Mouse (Mus musculus) C2C12 (cell line): ENCODE measurements at regions not wholly inside any gene's neighbourhood (a gene's known extent, or its start where the extent isn't known, plus 50 kb on each side); places are given as distances from the start of the nearest gene placed in this dataset.

ENCODE experiments used
- H3K27me3 ChIP-seq: one replicate; pipeline ENCODE4 v1.6.1; 2011; ENCODE audit not compliant: control insufficient read depth, insufficient read depth, insufficient read length
- H3K36me3 ChIP-seq: one replicate; pipeline ENCODE4 v1.6.1; 2011; ENCODE audit not compliant: control insufficient read depth, insufficient read depth
- H3K4me3 ChIP-seq: one replicate; pipeline ENCODE4 v1.5.1; 2011; ENCODE audit warnings: mild to moderate bottlenecking, control low read depth; ENCODE audit not compliant: poor library complexity, insufficient read depth, severe bottlenecking
- H3K79me2 ChIP-seq: one replicate; pipeline ENCODE4 v1.6.1; 2011; ENCODE audit not compliant: control insufficient read depth, insufficient read depth
- H3K79me3 ChIP-seq: one replicate; pipeline ENCODE4 v1.6.1; 2011; ENCODE audit warnings: low read depth, control low read depth
- H3ac ChIP-seq: one replicate; pipeline ENCODE3; 2011; ENCODE audit warnings: low read depth; ENCODE audit not compliant: control insufficient read depth, insufficient read length
- CEBPB ChIP-seq: IDR thresholded peaks from one replicate; pipeline ENCODE4 v1.6.1; 2011; ENCODE audit warnings: low read depth, mild to moderate bottlenecking, control low read depth, moderate library complexity
- CTCF ChIP-seq: IDR thresholded peaks from one replicate; pipeline ENCODE4 v1.5.1; 2011; ENCODE audit not compliant: control insufficient read depth, insufficient read depth, insufficient read length
- FOSL1 ChIP-seq: IDR thresholded peaks from one replicate; pipeline ENCODE4 v1.8.0; 2011; ENCODE audit warnings: mild to moderate bottlenecking, low read length; ENCODE audit not compliant: poor library complexity, insufficient read depth, severe bottlenecking
- MAX ChIP-seq: IDR thresholded peaks from one replicate; pipeline ENCODE4 v1.6.1; 2011; ENCODE audit warnings: mild to moderate bottlenecking, control low read depth
- MYOD1 ChIP-seq: IDR thresholded peaks from one replicate; pipeline ENCODE4 v1.6.1; 2011; ENCODE audit warnings: low read depth; ENCODE audit not compliant: control insufficient read depth, insufficient read length
- MYOG ChIP-seq: IDR thresholded peaks from one replicate; pipeline ENCODE4 v1.6.1; 2011; ENCODE audit not compliant: control insufficient read depth, insufficient read length; ENCODE audit errors: extremely low read depth
- USF1 ChIP-seq: IDR thresholded peaks from one replicate; pipeline ENCODE4 v1.6.1; 2011; ENCODE audit warnings: low read depth, mild to moderate bottlenecking, control low read depth, moderate library complexity

DNA sequence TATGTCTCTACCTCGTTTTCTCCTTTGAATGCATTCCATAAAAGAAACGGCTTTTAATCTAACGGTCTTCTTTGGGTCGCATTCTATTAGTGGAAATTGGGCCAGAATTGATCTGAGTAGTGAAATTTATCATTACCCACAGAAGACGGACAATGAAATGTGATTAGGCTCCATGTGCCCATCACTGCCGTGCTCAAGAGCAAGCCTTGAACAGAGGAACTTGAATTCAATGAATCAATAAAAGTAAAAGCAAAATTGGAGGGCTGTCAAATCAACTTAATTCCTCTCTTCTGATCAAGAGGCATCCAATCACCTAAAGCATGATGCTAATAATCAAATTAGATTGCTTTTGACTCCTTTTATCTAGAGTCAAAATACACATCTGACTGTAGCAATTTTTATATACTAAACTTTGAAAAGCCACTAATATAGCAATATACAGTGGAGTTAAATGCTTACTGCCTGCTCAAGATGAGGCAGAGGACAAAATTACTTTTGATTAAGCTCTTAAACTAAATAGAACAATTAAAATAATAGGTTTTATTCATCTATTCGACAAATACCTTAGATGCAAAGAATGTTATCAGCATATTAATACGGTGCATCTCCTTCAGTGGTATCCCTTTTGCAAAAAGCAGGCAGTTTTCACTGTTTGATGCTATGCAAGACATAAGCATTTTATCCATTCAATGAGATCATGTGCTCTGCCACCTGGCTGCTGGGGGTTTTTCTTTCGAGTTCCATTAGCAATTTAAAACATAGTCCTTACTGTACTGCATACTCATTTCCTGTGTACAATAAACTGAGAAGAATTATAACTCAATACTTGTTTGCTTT is 321.5 kb upstream of the Robo2 start:
- H3K79me2 ChIP-seq: no peaks in the 10 kb centered on the region
- TF ChIP-seq MYOD1: no peak
- no peak for TF ChIP-seq MAX
- no peak for TF ChIP-seq USF1
- no peak for TF ChIP-seq CEBPB
- TF ChIP-seq MYOG: no peak
- TF ChIP-seq CTCF: no peak
- TF ChIP-seq FOSL1: no peak
- H3K79me3 ChIP-seq: no peaks in the 10 kb centered on the region
- no peak overlapping the region for H3ac ChIP-seq
- H3K4me3 ChIP-seq: no peak overlapping the region
- no peaks in the 10 kb centered on the region for H3K27me3 ChIP-seq
- H3K36me3 ChIP-seq: no peaks in the 10 kb centered on the region

DNA sequence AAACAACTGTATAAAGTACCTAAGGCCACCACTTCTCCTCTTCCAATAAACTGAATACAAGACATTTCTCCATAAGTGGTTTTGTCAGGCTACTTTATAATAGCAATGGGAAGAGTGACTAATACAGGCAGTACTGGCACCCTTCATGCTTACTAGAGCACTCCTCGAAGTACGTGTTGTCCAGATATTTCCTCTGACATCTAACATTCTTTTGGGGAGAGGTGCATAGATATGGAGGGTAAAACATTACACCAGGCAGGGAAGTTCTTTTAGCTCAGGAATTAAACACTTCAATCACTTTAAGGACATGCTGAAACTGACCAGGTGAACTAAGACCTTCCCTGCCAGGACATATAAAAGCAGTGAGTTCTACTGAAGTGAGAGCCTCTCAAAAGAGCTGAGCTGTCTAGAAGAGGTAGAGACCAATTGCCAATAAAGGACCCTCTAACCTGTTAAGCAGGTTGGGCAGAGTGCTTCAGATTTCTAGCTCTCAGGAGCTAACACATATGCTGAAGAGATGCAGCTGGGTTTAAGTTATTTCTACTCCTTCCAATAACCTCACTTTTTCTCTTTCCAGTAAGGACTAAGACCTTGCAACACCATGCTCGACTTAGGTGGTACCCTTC is 318.7 kb upstream of the Robo2 start:
- H3K36me3 ChIP-seq: no peaks in the 10 kb centered on the region
- H3K79me2 ChIP-seq: no peaks in the 10 kb centered on the region
- no peaks in the 10 kb centered on the region for H3K79me3 ChIP-seq
- no peaks in the 10 kb centered on the region for H3K27me3 ChIP-seq
- TF ChIP-seq CEBPB (no peak), FOSL1 (no peak), MYOG (no peak), MAX (no peak), CTCF (no peak)
- no peak overlapping the region for H3K4me3 ChIP-seq
- no peak overlapping the region for H3ac ChIP-seq

DNA sequence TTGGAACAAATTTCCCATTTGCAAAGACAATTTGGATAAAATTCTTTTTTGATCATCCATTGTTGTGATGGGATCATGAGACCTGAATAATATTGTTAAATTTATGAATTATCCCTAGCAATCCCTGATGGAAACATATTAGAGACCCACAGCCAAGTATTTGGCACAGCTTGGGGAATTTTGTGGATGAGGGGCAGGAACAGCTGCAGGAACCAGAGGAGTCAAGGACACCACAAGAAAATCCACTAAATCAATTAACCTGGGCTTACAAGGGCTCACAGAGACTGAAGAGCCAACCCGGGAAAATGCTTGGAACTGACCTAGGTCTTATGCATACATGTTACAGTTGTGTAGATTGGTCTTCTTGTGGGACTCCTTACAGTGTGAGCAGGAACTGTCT is 311.6 kb upstream of the Robo2 start:
- Histone ChIP-seq H3K36me3 (no peaks in the 10 kb centered on the region), H3K79me3 (no peaks in the 10 kb centered on the region), H3K79me2 (no peaks in the 10 kb centered on the region), H3ac (no peak overlapping the region), H3K4me3 (no peak overlapping the region), H3K27me3 (no peaks in the 10 kb centered on the region)
- TF ChIP-seq CTCF (no peak), MAX (no peak), FOSL1 (no peak), MYOD1 (no peak), USF1 (no peak), CEBPB (no peak), MYOG (no peak)

DNA sequence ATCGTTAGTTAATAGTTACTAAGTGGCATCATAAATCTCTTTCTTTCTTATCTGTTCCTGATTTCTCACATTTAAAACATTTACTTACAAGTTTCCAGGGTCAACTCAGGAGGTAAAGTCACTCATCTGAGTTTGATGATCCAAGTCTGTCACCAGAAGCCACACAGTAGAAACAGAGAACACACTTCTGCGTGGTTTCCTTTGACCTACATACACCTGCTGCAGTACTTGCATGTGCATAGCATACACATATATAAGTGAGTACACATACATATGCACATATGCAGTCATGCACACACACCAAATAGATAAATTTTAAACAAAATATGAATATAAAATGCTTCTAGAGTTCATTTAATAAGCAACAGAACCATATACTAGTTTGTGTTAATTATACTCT is 306.5 kb upstream of the Robo2 start:
- TF ChIP-seq USF1 (no peak), MAX (no peak), FOSL1 (no peak), CEBPB (no peak), MYOD1 (no peak), CTCF (no peak), MYOG (no peak)
- H3K79me2 ChIP-seq: no peaks in the 10 kb centered on the region
- no peaks in the 10 kb centered on the region for H3K79me3 ChIP-seq
- H3ac ChIP-seq: no peak overlapping the region
- H3K36me3 ChIP-seq: no peaks in the 10 kb centered on the region
- no peaks in the 10 kb centered on the region for H3K27me3 ChIP-seq
- H3K4me3 ChIP-seq: no peak overlapping the region

DNA sequence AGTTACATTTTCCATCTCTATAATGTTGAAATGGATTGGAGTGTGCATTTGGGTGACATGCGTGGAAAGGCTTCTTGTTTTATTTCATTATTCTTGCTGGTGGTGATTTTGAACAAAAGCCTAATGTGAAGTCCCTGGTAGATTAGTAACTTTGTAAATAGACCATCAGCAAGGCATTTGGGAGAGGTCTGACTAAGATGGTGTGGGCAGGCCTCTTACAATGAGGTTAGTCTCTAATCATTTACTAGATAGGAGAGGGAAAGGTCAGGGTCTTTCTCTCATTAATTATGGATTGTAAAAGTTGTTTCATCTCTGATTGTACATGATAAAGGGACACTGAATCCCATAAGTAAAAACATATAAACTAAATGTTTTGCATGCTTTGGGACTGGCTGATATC is 306.0 kb upstream of the Robo2 start:
- no peaks in the 10 kb centered on the region for H3K79me3 ChIP-seq

DNA sequence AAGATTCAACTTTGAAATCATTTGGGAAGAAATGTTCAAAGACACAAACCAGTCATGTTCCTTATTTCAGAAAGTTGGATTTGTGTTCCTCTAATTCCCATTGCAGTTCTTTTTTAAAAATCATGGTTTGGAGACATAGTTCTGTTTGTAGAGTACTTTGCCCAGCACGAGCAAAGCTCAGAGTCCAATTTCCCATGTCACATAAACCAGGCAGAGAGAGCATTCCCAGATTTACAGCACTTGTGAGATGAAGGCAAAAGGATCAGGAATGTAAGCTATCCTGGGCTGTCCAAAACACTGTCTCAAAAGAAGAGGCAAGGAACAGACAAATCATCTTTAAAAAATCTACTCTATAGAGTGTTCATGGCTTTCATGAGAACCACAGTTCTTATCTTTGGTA is 303.3 kb upstream of the Robo2 start:
- Histone ChIP-seq H3K79me2 (no peaks in the 10 kb centered on the region), H3K79me3 (no peaks in the 10 kb centered on the region), H3K36me3 (no peaks in the 10 kb centered on the region), H3K27me3 (no peaks in the 10 kb centered on the region), H3ac (no peak overlapping the region), H3K4me3 (no peak overlapping the region)
- no peak for TF ChIP-seq MYOG
- no peak for TF ChIP-seq CTCF
- TF ChIP-seq MYOD1: no peak
- no peak for TF ChIP-seq FOSL1
- TF ChIP-seq CEBPB: no peak
- no peak for TF ChIP-seq MAX
- no peak for TF ChIP-seq USF1

More for the DNA sequence above, 306.0 kb upstream of the Robo2 start:
- TF ChIP-seq MYOD1: no peak
- Histone ChIP-seq H3K36me3 (no peaks in the 10 kb centered on the region), H3K4me3 (no peak overlapping the region), H3K79me2 (no peaks in the 10 kb centered on the region), H3K27me3 (no peaks in the 10 kb centered on the region), H3ac (no peak overlapping the region)
